Mouse (Mus musculus) MEL (cell line): ENCODE results near the gene Gpsm3. TPM values are rescaled to one million over a fixed set of nuclear protein-coding genes. Genes with fewer than 3 reads are reported as not detected.

Experiments
- DNase-seq: peaks from one replicate; pipeline ENCODE4 v3.0.0; 2011; ENCODE audit warnings: low read depth, low spot score
- H3K27ac ChIP-seq: 2 replicates; pipeline ENCODE4 v1.5.1; 2012; ENCODE audit warnings: low read depth, mild to moderate bottlenecking, control low read depth, low read length, moderate library complexity; ENCODE audit not compliant: control insufficient read depth
- H3K27me3 ChIP-seq, 2 experiments: fragments of 150-350 bp in 1 of 2; sonication (generic) in 1 of 2; 2 replicates each; pipeline ENCODE4 v1.6.1; 2012; ENCODE audit warnings: low read length in 2 of 2, mild to moderate bottlenecking in 2 of 2, improper control_type of control experiment in 1 of 2, moderate library complexity in 1 of 2; ENCODE audit not compliant: insufficient read depth in 2 of 2, control insufficient read depth in 1 of 2
- H3K36me3 ChIP-seq, 2 experiments: 2 replicates each; pipeline ENCODE4 v1.6.1; 2012 to 2014; ENCODE audit warnings: low read length in 2 of 2, improper control_type of control experiment in 1 of 2, inconsistent platforms in 1 of 2, mild to moderate bottlenecking in 1 of 2; ENCODE audit not compliant: insufficient read depth in 2 of 2, control insufficient read depth in 1 of 2
- H3K4me1 ChIP-seq, 2 experiments: fragments of 150-350 bp in 1 of 2; sonication (generic) in 1 of 2; 2 replicates each; pipeline ENCODE4 v1.6.1; 2012; ENCODE audit warnings: low read length in 2 of 2, improper control_type of control experiment in 1 of 2, mild to moderate bottlenecking in 1 of 2; ENCODE audit not compliant: insufficient read depth in 2 of 2, control insufficient read depth in 1 of 2
- H3K4me3 ChIP-seq, 2 experiments: fragments of 150-350 bp in 1 of 2; sonication (generic) in 1 of 2; 2 replicates each; pipeline ENCODE4 v1.5.1; 2012; ENCODE audit warnings: low read depth in 2 of 2, low read length in 2 of 2, mild to moderate bottlenecking in 2 of 2, moderate library complexity in 2 of 2, control low read depth in 1 of 2, improper control_type of control experiment in 1 of 2; ENCODE audit not compliant: control insufficient read depth in 1 of 2, insufficient read depth in 1 of 2
- H3K79me2 ChIP-seq: 2 replicates; pipeline ENCODE4 v1.6.1; 2012; ENCODE audit warnings: mild to moderate bottlenecking, low read length, moderate library complexity; ENCODE audit not compliant: control insufficient read depth, poor library complexity, insufficient read depth
- H3K9ac ChIP-seq: 2 replicates; pipeline ENCODE4 v1.6.1; 2012; ENCODE audit warnings: low read depth, mild to moderate bottlenecking, control low read depth, low read length, moderate library complexity; ENCODE audit not compliant: control insufficient read depth, poor library complexity, severe bottlenecking
- H3K9me3 ChIP-seq: fragments of 150-350 bp; sonication (generic); replicated peaks from 2 replicates; pipeline ENCODE4 v1.6.1; 2012; ENCODE audit warnings: mild to moderate bottlenecking, low read length, improper control_type of control experiment, moderate library complexity; ENCODE audit not compliant: insufficient read depth
- BHLHE40 ChIP-seq: IDR thresholded peaks from 2 replicates; pipeline ENCODE4 v1.6.1; 2012; ENCODE audit warnings: low read depth, mild to moderate bottlenecking, inconsistent platforms, low read length, improper control_type of control experiment, borderline replicate concordance
- CHD1 ChIP-seq: IDR thresholded peaks from 2 replicates; pipeline ENCODE4 v1.6.1; 2012; ENCODE audit warnings: low read depth, mild to moderate bottlenecking, inconsistent platforms, low read length, improper control_type of control experiment
- CTCF ChIP-seq, 3 experiments: IDR thresholded peaks in 2 of 3; conservative IDR thresholded peaks in 1 of 3; 2 replicates each; pipeline ENCODE4 v1.5.1; 2011 to 2012; ENCODE audit warnings: low read length in 3 of 3, low read depth in 2 of 3, mild to moderate bottlenecking in 2 of 3, improper control_type of control experiment in 1 of 3, inconsistent platforms in 1 of 3, mixed read lengths in 1 of 3, moderate library complexity in 1 of 3; ENCODE audit not compliant: control insufficient read depth in 1 of 3, insufficient read depth in 1 of 3, poor library complexity in 1 of 3, severe bottlenecking in 1 of 3
- ELF1 ChIP-seq: IDR thresholded peaks from 2 replicates; pipeline ENCODE4 v1.6.1; 2014; ENCODE audit warnings: low read depth, mild to moderate bottlenecking, inconsistent platforms, low read length, improper control_type of control experiment, moderate library complexity
- EP300 ChIP-seq, 2 experiments: IDR thresholded peaks; 2 replicates each; pipeline ENCODE4 v1.6.1; 2011; ENCODE audit warnings: improper control_type of control experiment in 2 of 2, low read length in 2 of 2, low read depth in 1 of 2, mild to moderate bottlenecking in 1 of 2
- ETS1 ChIP-seq: IDR thresholded peaks from 2 replicates; pipeline ENCODE4 v1.6.1; 2012; ENCODE audit warnings: low read depth, mild to moderate bottlenecking, inconsistent platforms, low read length, improper control_type of control experiment, moderate library complexity
- GATA1 ChIP-seq: IDR thresholded peaks from 2 replicates; pipeline ENCODE4 v1.6.1; 2011; ENCODE audit warnings: low read depth, low read length, improper control_type of control experiment
- HCFC1 ChIP-seq: IDR thresholded peaks from 2 replicates; pipeline ENCODE4 v1.6.1; 2012; ENCODE audit warnings: low read depth, mild to moderate bottlenecking, inconsistent platforms, low read length, improper control_type of control experiment, moderate library complexity
- KAT2A ChIP-seq: conservative IDR thresholded peaks from 2 replicates; pipeline ENCODE4 v1.6.1; 2012; ENCODE audit warnings: low read depth, low read length, improper control_type of control experiment, inconsistent platforms
- MAX ChIP-seq: IDR thresholded peaks from 2 replicates; pipeline ENCODE4 v1.6.1; 2011; ENCODE audit warnings: low read length, improper control_type of control experiment
- MAZ ChIP-seq: IDR thresholded peaks from 2 replicates; pipeline ENCODE4 v1.6.1; 2012; ENCODE audit warnings: low read depth, mild to moderate bottlenecking, inconsistent platforms, low read length, improper control_type of control experiment
- MEF2A ChIP-seq: IDR thresholded peaks from 2 replicates; pipeline ENCODE4 v1.6.1; 2014; ENCODE audit warnings: low read depth, mild to moderate bottlenecking, inconsistent platforms, low read length, improper control_type of control experiment; ENCODE audit not compliant: poor library complexity, insufficient replicate concordance, severe bottlenecking; ENCODE audit errors: extremely low read depth
- MYB ChIP-seq: IDR thresholded peaks from 2 replicates; pipeline ENCODE4 v1.6.1; 2011; ENCODE audit warnings: mild to moderate bottlenecking, low read depth, low read length, improper control_type of control experiment
- MYC ChIP-seq: IDR thresholded peaks from 2 replicates; pipeline ENCODE4 v1.6.1; 2011; ENCODE audit warnings: low read depth, mild to moderate bottlenecking, low read length, improper control_type of control experiment, moderate library complexity
- NELFE ChIP-seq: IDR thresholded peaks from 2 replicates; pipeline ENCODE4 v1.6.1; 2011; ENCODE audit warnings: low read depth, low read length, improper control_type of control experiment
- NRF1 ChIP-seq: IDR thresholded peaks from 2 replicates; pipeline ENCODE4 v1.6.1; 2014; ENCODE audit warnings: low read depth, mild to moderate bottlenecking, inconsistent platforms, low read length, improper control_type of control experiment, moderate library complexity; ENCODE audit not compliant: poor library complexity, insufficient read depth, severe bottlenecking
- RAD21 ChIP-seq: IDR thresholded peaks from 2 replicates; pipeline ENCODE4 v1.6.1; 2011; ENCODE audit warnings: mild to moderate bottlenecking, low read depth, low read length, improper control_type of control experiment
- RCOR1 ChIP-seq: IDR thresholded peaks from 2 replicates; pipeline ENCODE4 v1.6.1; 2012; ENCODE audit warnings: low read depth, mild to moderate bottlenecking, inconsistent platforms, low read length, improper control_type of control experiment
- SMC3 ChIP-seq: IDR thresholded peaks from 2 replicates; pipeline ENCODE4 v1.6.1; 2011; ENCODE audit warnings: low read depth, low read length, improper control_type of control experiment
- TAL1 ChIP-seq: IDR thresholded peaks from 2 replicates; pipeline ENCODE4 v1.6.1; 2012; ENCODE audit warnings: mild to moderate bottlenecking, inconsistent platforms, low read length, moderate library complexity, mixed read lengths
- TBP ChIP-seq: IDR thresholded peaks from 2 replicates; pipeline ENCODE4 v1.8.0; 2011; ENCODE audit warnings: low read depth, low read length, improper control_type of control experiment
- UBTF ChIP-seq: IDR thresholded peaks from 2 replicates; pipeline ENCODE4 v1.6.1; 2012; ENCODE audit warnings: low read depth, mild to moderate bottlenecking, inconsistent platforms, low read length, improper control_type of control experiment, moderate library complexity, borderline replicate concordance; ENCODE audit not compliant: insufficient read depth
- USF1 ChIP-seq: IDR thresholded peaks from 2 replicates; pipeline ENCODE4 v1.6.1; 2014; ENCODE audit warnings: low read depth, mild to moderate bottlenecking, inconsistent platforms, low read length, improper control_type of control experiment, moderate library complexity
- USF2 ChIP-seq, 2 experiments: IDR thresholded peaks; 2 replicates each; pipeline ENCODE4 v1.6.1; 2011 to 2012; ENCODE audit warnings: improper control_type of control experiment in 2 of 2, low read length in 2 of 2, borderline replicate concordance in 1 of 2, inconsistent platforms in 1 of 2, low read depth in 1 of 2, mild to moderate bottlenecking in 1 of 2; ENCODE audit not compliant: insufficient read depth in 1 of 2
- ZC3H11A ChIP-seq: IDR thresholded peaks from 2 replicates; pipeline ENCODE4 v1.6.1; 2012; ENCODE audit warnings: low read depth, mild to moderate bottlenecking, inconsistent platforms, low read length, improper control_type of control experiment
- ZMIZ1 ChIP-seq: IDR thresholded peaks from 2 replicates; pipeline ENCODE4 v1.6.1; 2012; ENCODE audit warnings: low read depth, mild to moderate bottlenecking, inconsistent platforms, low read length, improper control_type of control experiment, moderate library complexity
- ZNF384 ChIP-seq: IDR thresholded peaks from 2 replicates; pipeline ENCODE4 v1.6.1; 2012; ENCODE audit warnings: low read depth, mild to moderate bottlenecking, inconsistent platforms, low read length, improper control_type of control experiment
- polyA plus RNA-seq, 2 experiments: library from polyadenylated mRNA; stranded (reverse) in 1 of 2; unstranded in 1 of 2; fragments of >175 nt in 1 of 2; fragments of >200 nt in 1 of 2; gene quantifications; 2 replicates each; pipeline versions ENCODE4 v1.2.1 to v1.2.4; 2012; ENCODE audit warnings: low replicate concordance in 2 of 2, low read depth in 1 of 2; ENCODE audit not compliant: insufficient read length in 2 of 2, insufficient read depth in 1 of 2, missing spikeins in 1 of 2
- total RNA-seq: library from RNA; depleted of rRNA; stranded (reverse); fragments of 300-350 nt; gene quantifications from 2 replicates; pipeline ENCODE4 v1.2.3, GENCODE M21; 2012

Gpsm3 gene
- total and polyA plus RNA-seq, 3 experiments = 10.6 to 37.8 TPM; not detected in 1

DNA sequence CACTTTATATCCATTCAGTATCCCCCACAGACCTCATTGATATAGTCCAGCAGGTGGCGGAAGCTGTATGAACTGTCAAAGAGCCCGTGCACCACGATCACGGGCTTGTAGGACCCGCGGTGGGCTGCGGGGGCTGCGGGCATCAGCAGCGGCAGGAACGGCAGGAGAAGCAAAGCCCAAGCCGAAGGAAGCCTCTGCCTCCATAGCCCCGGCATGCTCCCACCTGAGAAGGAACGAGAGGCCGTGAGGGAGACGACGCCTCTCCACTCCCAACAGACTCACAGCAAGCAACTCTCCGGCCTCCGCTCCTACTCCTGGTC lies 37.1 kb downstream of the Gpsm3 start:
- no peaks in the 10 kb centered on the region; a peak in 1 of 4 replicates for H3K27me3 ChIP-seq
- TF ChIP-seq NELFE = no peak
- TF ChIP-seq MAX = peak; percentile 7; the same call in 1 of the 2 replicates
- peak in 2 of 3 experiments; percentile 34 to 46; a peak in 4 of 6 replicates for TF ChIP-seq CTCF (IDR thresholded peaks at IDR 0.05 in 2 of 3, conservative IDR thresholded peaks at IDR 0.05 in 1 of 3; ENCODE audit: control insufficient read depth in 1 of 3, insufficient read depth in 1 of 3, low read depth in 2 of 3, low read length in 3 of 3, poor library complexity in 1 of 3, severe bottlenecking in 1 of 3)
- no peak for TF ChIP-seq MAZ
- TF ChIP-seq RAD21 = peak; percentile 17
- TF ChIP-seq SMC3 = peak; percentile 55
- H3K4me3 ChIP-seq = peak overlapping the region; percentile 91 to 92
- H3K36me3 ChIP-seq = peaks cover 0 to 21% of the 10 kb centered on the region in 2 experiments; a peak in 3 of 4 replicates
- H3K4me1 ChIP-seq = peaks cover 2 to 38% of the 10 kb centered on the region in 2 experiments; a peak in 3 of 4 replicates
- peak overlapping the region; percentile 84 for H3K27ac ChIP-seq
- no peaks in the 10 kb centered on the region for H3K9me3 ChIP-seq
- H3K79me2 ChIP-seq = peaks cover 16% of the 10 kb centered on the region
- DNase-seq = peak; percentile 70
- H3K9ac ChIP-seq = peak overlapping the region; percentile 86

DNA sequence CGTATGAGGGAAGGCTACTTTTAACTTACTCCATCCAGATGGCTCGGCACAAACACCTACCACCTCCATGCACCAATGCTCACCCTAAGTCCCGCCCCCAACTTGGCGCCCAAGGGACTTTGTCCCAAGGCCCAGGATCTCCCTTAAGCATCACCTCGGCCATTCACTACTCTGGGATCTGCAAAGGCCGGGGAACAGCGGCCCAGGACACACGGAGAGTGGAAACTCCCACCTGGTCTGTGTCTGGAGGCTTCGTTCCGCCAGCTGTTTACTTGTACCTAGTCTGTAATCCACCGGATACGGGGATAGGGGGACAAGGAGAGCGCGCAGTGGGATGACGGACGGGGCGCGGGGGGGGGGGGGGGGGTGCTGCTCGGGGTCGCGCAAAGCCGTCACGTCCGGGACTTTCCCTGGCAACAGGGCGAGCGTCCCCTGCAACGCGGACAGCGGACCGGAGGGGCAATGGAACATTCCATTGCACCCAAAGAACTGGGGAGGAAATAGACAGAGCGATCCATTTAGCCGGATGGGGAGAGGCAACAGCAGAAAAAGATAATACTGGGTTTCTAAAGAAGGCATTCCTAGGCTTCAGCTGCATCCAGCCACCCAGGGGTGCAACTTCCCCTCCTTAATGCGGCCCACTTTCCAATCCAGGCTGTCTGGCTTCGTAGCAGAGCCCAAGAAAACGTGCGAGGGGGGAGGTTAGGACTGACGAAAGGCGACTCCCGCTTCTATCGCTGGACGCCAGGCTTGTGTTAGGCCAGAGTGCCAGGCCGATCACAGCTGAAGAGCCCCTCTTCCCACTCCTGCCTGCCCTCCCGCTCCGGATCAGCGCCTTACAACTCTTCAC lies 37.7 kb downstream of the Gpsm3 start:
- Histone ChIP-seq H3K4me1 (peaks cover 2 to 34% of the 10 kb centered on the region in 2 experiments; a peak in 3 of 4 replicates), H3K27ac (peak overlapping the region; percentile 94), H3K27me3 (no peaks in the 10 kb centered on the region; a peak in 1 of 4 replicates), H3K4me3 (peak overlapping the region; percentile 91 to 92), H3K36me3 (peaks cover 0 to 17% of the 10 kb centered on the region in 2 experiments; a peak in 3 of 4 replicates), H3K9ac (peak overlapping the region; percentile 90), H3K9me3 (no peaks in the 10 kb centered on the region), H3K79me2 (peaks cover 16% of the 10 kb centered on the region)
- peak; percentile 97 for DNase-seq
- TF ChIP-seq MYC = peak; percentile 79
- TF ChIP-seq ZMIZ1 = peak; percentile 45
- no peak for TF ChIP-seq MEF2A
- TF ChIP-seq NELFE = peak; percentile 72
- TF ChIP-seq BHLHE40 = peak; percentile 60; the same call in 1 of the 2 replicates
- no peak; the same call in 1 of the 2 replicates for TF ChIP-seq TAL1
- TF ChIP-seq USF2 (IDR thresholded peaks at IDR 0.05; ENCODE audit: borderline replicate concordance in 1 of 2, insufficient read depth in 1 of 2, low read depth in 1 of 2, low read length in 2 of 2) = no peak
- TF ChIP-seq KAT2A = no peak; the same call in 1 of the 2 replicates
- no peak for TF ChIP-seq NRF1
- no peak for TF ChIP-seq ZNF384
- TF ChIP-seq RAD21 = no peak
- TF ChIP-seq MAX = peak; percentile 69
- TF ChIP-seq ZC3H11A = no peak
- TF ChIP-seq CTCF (IDR thresholded peaks at IDR 0.05 in 2 of 3, conservative IDR thresholded peaks at IDR 0.05 in 1 of 3; ENCODE audit: control insufficient read depth in 1 of 3, insufficient read depth in 1 of 3, low read depth in 2 of 3, low read length in 3 of 3, poor library complexity in 1 of 3, severe bottlenecking in 1 of 3) = no peak
- 0 out of 2 replicates have a peak, but pooled peaks have one; percentile 19 for TF ChIP-seq RCOR1
- TF ChIP-seq MYB = no peak
- TF ChIP-seq EP300 (IDR thresholded peaks at IDR 0.05; ENCODE audit: low read depth in 1 of 2, low read length in 2 of 2) = no peak
- peak; percentile 99 for TF ChIP-seq CHD1
- TF ChIP-seq TBP = peak; percentile 87
- TF ChIP-seq ETS1 = peak; percentile 66
- no peak for TF ChIP-seq USF1
- TF ChIP-seq GATA1 = peak; percentile 46; the same call in 1 of the 2 replicates
- TF ChIP-seq ELF1 = peak; percentile 50
- peak; percentile 87 for TF ChIP-seq HCFC1
- no peak for TF ChIP-seq UBTF
